Mouse (Mus musculus) ovary, postnatal 10 days (tissue): ENCODE results near the gene Gpbar1.

Source experiments
- DNase-seq: peaks from one replicate; pipeline ENCODE4 v3.0.0; 2022; ENCODE audit warnings: low spot score

The Gpbar1 gene

GRCm38 (mm10) chr1:74278538-74278937 is at the start of gene Gpbar1:
Gpbar1 (plus strand) TSS chr1:74278550.
- DNase-seq = no peak

- no peak for DNase-seq
Observed at GRCm38 (mm10) chr1:74229942-74230341, 48.4 kb upstream of the Gpbar1 start.

- no peak for DNase-seq
Observed at GRCm38 (mm10) chr1:74230992-74231391, 47.4 kb upstream of the Gpbar1 start.

GRCm38 (mm10) chr1:74235938-74236589 is 42.3 kb upstream of the Gpbar1 start, which contains the start of gene Arpc2:
Arpc2 (plus strand) TSS chr1:74236084.
- peak; percentile 80 for DNase-seq

- DNase-seq = no peak
Observed at GRCm38 (mm10) chr1:74236590-74237317, 41.6 kb upstream of the Gpbar1 start.

- DNase-seq = no peak
Observed at GRCm38 (mm10) chr1:74237671-74238070, 40.7 kb upstream of the Gpbar1 start.

GRCm38 (mm10) chr1:74238136-74238535 is 40.2 kb upstream of the Gpbar1 start:
- DNase-seq = no peak

GRCm38 (mm10) chr1:74239162-74239561 is 39.2 kb upstream of the Gpbar1 start:
- no peak for DNase-seq

GRCm38 (mm10) chr1:74239618-74240017 is 38.7 kb upstream of the Gpbar1 start:
- no peak for DNase-seq

- DNase-seq = no peak
Observed at GRCm38 (mm10) chr1:74240311-74240710, 38.0 kb upstream of the Gpbar1 start.

GRCm38 (mm10) chr1:74240832-74241231 is 37.5 kb upstream of the Gpbar1 start:
- no peak for DNase-seq

GRCm38 (mm10) chr1:74245525-74245924 is 32.8 kb upstream of the Gpbar1 start:
- no peak for DNase-seq

- no peak for DNase-seq
Observed at GRCm38 (mm10) chr1:74248799-74249198, 29.6 kb upstream of the Gpbar1 start.

- no peak for DNase-seq
Observed at GRCm38 (mm10) chr1:74249331-74249980, 28.9 kb upstream of the Gpbar1 start.

GRCm38 (mm10) chr1:74250096-74250495 is 28.3 kb upstream of the Gpbar1 start:
- no peak for DNase-seq

GRCm38 (mm10) chr1:74255704-74256345 is 22.5 kb upstream of the Gpbar1 start:
- DNase-seq = no peak

GRCm38 (mm10) chr1:74256782-74257181 is 21.6 kb upstream of the Gpbar1 start:
- no peak for DNase-seq

- DNase-seq = no peak
Observed at GRCm38 (mm10) chr1:74262510-74262909, 15.8 kb upstream of the Gpbar1 start.

- no peak for DNase-seq
Observed at GRCm38 (mm10) chr1:74268750-74269149, 9.6 kb upstream of the Gpbar1 start.

- no peak for DNase-seq
Observed at GRCm38 (mm10) chr1:74271659-74272058, 6.7 kb upstream of the Gpbar1 start.

- no peak for DNase-seq
Observed at GRCm38 (mm10) chr1:74275015-74275414, 3.3 kb upstream of the Gpbar1 start.

GRCm38 (mm10) chr1:74277041-74277440 is 1.3 kb upstream of the Gpbar1 start:
- DNase-seq = no peak
